Mouse (Mus musculus) liver, embryonic 14.5 days (tissue): ENCODE results near the gene Cntn2.

Experiments
- CTCF ChIP-seq: IDR thresholded peaks from 2 replicates; pipeline ENCODE4 v1.5.1; 2016; ENCODE audit warnings: antibody characterized with exemption, low read depth, control low read depth
- EP300 ChIP-seq: IDR thresholded peaks from 2 replicates; pipeline ENCODE4 v1.6.1; 2016; ENCODE audit warnings: antibody characterized with exemption, low read depth

DNA sequence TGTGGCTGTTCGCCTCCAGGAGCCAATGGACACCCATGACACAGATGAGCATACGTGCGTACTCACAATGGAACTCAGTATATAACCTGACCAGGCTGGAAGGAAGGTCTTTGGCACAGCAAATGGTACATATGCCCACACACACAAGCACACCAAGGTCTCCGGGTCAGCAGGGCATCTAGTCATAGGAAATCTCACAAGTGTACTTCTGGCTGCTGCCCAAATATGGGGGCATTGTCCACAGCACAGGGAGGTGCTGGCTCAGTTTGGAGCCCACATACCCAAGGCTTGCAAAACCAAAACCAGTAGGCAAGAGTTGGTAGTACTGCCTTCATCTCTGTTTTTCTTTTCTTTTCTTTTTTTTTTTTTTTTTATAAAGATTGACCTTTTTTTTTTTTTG is 7.5 kb downstream of the Cntn2 start:
- no peak for TF ChIP-seq CTCF
- no peak for TF ChIP-seq EP300
